Mouse (Mus musculus) stomach, embryonic 16.5 days (tissue): ENCODE measurements around the gene Itpr3. TPM values are rescaled to one million over a fixed set of nuclear protein-coding genes. Genes with fewer than 3 reads are reported as not detected.
A peak's percentile ranks its signal among the peaks of the same experiment; 100 is the strongest.

Experiments
- ATAC-seq: fragments of 200-750 bp; cut with Nextera tagmentation; 2 replicates; pipeline ENCODE4 v1.8.0; 2017; ENCODE audit warnings: moderate number of reproducible peaks, moderate TSS enrichment; ENCODE audit not compliant: insufficient read depth, low FRiP score
- H3K27ac ChIP-seq: fragments of 300-500 bp; sonication (generic); 2 replicates; pipeline ENCODE4 v1.5.1; 2014; ENCODE audit warnings: low read length
- H3K27me3 ChIP-seq: fragments of 300-500 bp; sonication (generic); 2 replicates; pipeline ENCODE4 v1.6.1; 2014; ENCODE audit warnings: low read length, control low read depth, mixed read lengths; ENCODE audit not compliant: control insufficient read depth, insufficient read depth
- H3K36me3 ChIP-seq: fragments of 300-500 bp; sonication (generic); 2 replicates; pipeline ENCODE4 v1.6.1; 2014; ENCODE audit warnings: low read length; ENCODE audit not compliant: control insufficient read depth, insufficient read depth
- H3K4me1 ChIP-seq: fragments of 300-500 bp; sonication (generic); 2 replicates; pipeline ENCODE4 v1.6.1; 2014; ENCODE audit warnings: low read length, control low read depth, mixed read lengths; ENCODE audit not compliant: control insufficient read depth, insufficient read depth
- H3K4me2 ChIP-seq: fragments of 300-500 bp; sonication (generic); 2 replicates; pipeline ENCODE4 v1.6.1; 2014; ENCODE audit warnings: low read depth, low read length, mixed read lengths
- H3K4me3 ChIP-seq: fragments of 300-500 bp; sonication (generic); replicated peaks from 2 replicates; pipeline ENCODE4 v1.5.1; 2014; ENCODE audit warnings: mild to moderate bottlenecking, low read length
- H3K9ac ChIP-seq: fragments of 300-500 bp; sonication (generic); 2 replicates; pipeline ENCODE4 v1.6.1; 2014; ENCODE audit warnings: low read length
- H3K9me3 ChIP-seq: fragments of 300-500 bp; sonication (generic); replicated peaks from 2 replicates; pipeline ENCODE4 v1.6.1; 2016; ENCODE audit warnings: low read length, control low read depth; ENCODE audit not compliant: control insufficient read depth
- WGBS: fragments of 180-500 bp; shearing (Covaris S2); extraction: QIAGEN DNeasy Blood & Tissue Kit; methylation state at CpG from one replicate; pipeline ENCODE4 v1.1.7; 2014; 5-methylcytosine and 5-hydroxymethylcytosine counted together
- polyA plus RNA-seq: library from polyadenylated mRNA; unstranded; fragments of >200 nt; fragmentation: Nextera tagmentation; extraction: Ambion mirVana; gene quantifications from 2 replicates; pipeline ENCODE4 v1.2.1, GENCODE M21; 2015

The Itpr3 gene
- polyA plus RNA-seq, 1 experiment from 2014 or later, result 15.0 TPM

GRCm38 (mm10) chr17:27021736-27022135, 35.4 kb upstream of the Itpr3 start:
- Histone ChIP-seq H3K4me3 (no peak overlapping the region), H3K36me3 (peaks cover 8% of the 10 kb centered on the region), H3K9ac (no peak overlapping the region), H3K27ac (no peak overlapping the region), H3K4me1 (peaks cover 3% of the 10 kb centered on the region; the same call in 1 of the 2 replicates), H3K9me3 (no peaks in the 10 kb centered on the region), H3K27me3 (no peaks in the 10 kb centered on the region), H3K4me2 (no peak overlapping the region)
- no peak for ATAC-seq
- 92% methylated on average over 9 of the region's 9 CpGs for WGBS

GRCm38 (mm10) chr17:27023342-27023741, 33.8 kb upstream of the Itpr3 start:
- no peak overlapping the region for H3K9ac ChIP-seq
- 90% methylated on average over 4 of the region's 4 CpGs for WGBS
- peaks cover 8% of the 10 kb centered on the region for H3K36me3 ChIP-seq
- H3K27me3 ChIP-seq, result no peaks in the 10 kb centered on the region
- H3K4me1 ChIP-seq, result peaks cover 9% of the 10 kb centered on the region
- H3K27ac ChIP-seq, result no peak overlapping the region
- H3K4me3 ChIP-seq, result no peak overlapping the region
- H3K9me3 ChIP-seq, result no peaks in the 10 kb centered on the region
- no peak overlapping the region for H3K4me2 ChIP-seq
- no peak for ATAC-seq

GRCm38 (mm10) chr17:27025326-27025902, 31.7 kb upstream of the Itpr3 start:
- no peaks in the 10 kb centered on the region for H3K27me3 ChIP-seq
- no peak overlapping the region for H3K4me3 ChIP-seq
- WGBS, result 89% methylated on average over 17 of the region's 17 CpGs
- H3K9ac ChIP-seq, result no peak overlapping the region
- no peaks in the 10 kb centered on the region for H3K9me3 ChIP-seq
- H3K27ac ChIP-seq, result no peak overlapping the region; the same call in 1 of the 2 replicates
- no peak for ATAC-seq
- H3K4me2 ChIP-seq, result no peak overlapping the region
- H3K36me3 ChIP-seq, result peaks cover 8% of the 10 kb centered on the region
- H3K4me1 ChIP-seq, result peaks cover 11% of the 10 kb centered on the region

- Histone ChIP-seq H3K4me1 (peaks cover 11% of the 10 kb centered on the region), H3K27me3 (no peaks in the 10 kb centered on the region), H3K4me2 (no peak overlapping the region), H3K9me3 (no peaks in the 10 kb centered on the region), H3K27ac (no peak overlapping the region), H3K9ac (no peak overlapping the region), H3K36me3 (peaks cover 8% of the 10 kb centered on the region), H3K4me3 (no peak overlapping the region)
- WGBS, result 90% methylated on average over 3 of the region's 3 CpGs
- ATAC-seq, result no peak
These were observed 31.2 kb upstream of the Itpr3 start for GRCm38 (mm10) chr17:27025951-27026350.

- no peaks in the 10 kb centered on the region for H3K9me3 ChIP-seq
- H3K4me3 ChIP-seq, result peak overlapping the region; percentile 88
- peaks cover 11% of the 10 kb centered on the region for H3K4me1 ChIP-seq
- peak overlapping the region; percentile 82 for H3K27ac ChIP-seq
- peak overlapping the region; percentile 82 for H3K4me2 ChIP-seq
- ATAC-seq, result peak; percentile 35; the same call in 1 of the 2 replicates
- H3K27me3 ChIP-seq, result no peaks in the 10 kb centered on the region
- WGBS, result 17% methylated on average over 12 of the region's 12 CpGs
- peak overlapping the region; percentile 99 for H3K9ac ChIP-seq
- peaks cover under 1% of the 10 kb centered on the region for H3K36me3 ChIP-seq
These were observed 29.4 kb upstream of the Itpr3 start for GRCm38 (mm10) chr17:27027460-27028283.

GRCm38 (mm10) chr17:27028284-27028795, 28.8 kb upstream of the Itpr3 start:
- Histone ChIP-seq H3K36me3 (no peaks in the 10 kb centered on the region; the same call in 1 of the 2 replicates), H3K9me3 (no peaks in the 10 kb centered on the region), H3K27me3 (no peaks in the 10 kb centered on the region), H3K27ac (peak overlapping the region; percentile 82), H3K9ac (peak overlapping the region; percentile 99), H3K4me3 (peak overlapping the region; percentile 88), H3K4me1 (peaks cover 15% of the 10 kb centered on the region), H3K4me2 (peak overlapping the region; percentile 82)
- 0% methylated on average over 19 of the region's 19 CpGs for WGBS
- ATAC-seq, result peak; percentile 80

GRCm38 (mm10) chr17:27028909-27029308, 28.2 kb upstream of the Itpr3 start, which contains the start of gene Bak1:
TSS of gene Bak1 (minus strand) at chr17:27029009.
- H3K4me1 ChIP-seq, result peaks cover 15% of the 10 kb centered on the region
- peak within 1 kb of the TSS; percentile 82 for H3K27ac ChIP-seq
- no peaks in the 10 kb centered on the region; the same call in 1 of the 2 replicates for H3K36me3 ChIP-seq
- peak within 1 kb of the TSS; percentile 82 for H3K4me2 ChIP-seq
- WGBS, result 63% methylated on average over 2 of the region's 4 CpGs
- no peak for ATAC-seq
- H3K27me3 ChIP-seq, result no peaks in the 10 kb centered on the region
- H3K4me3 ChIP-seq, result peak within 1 kb of the TSS; percentile 88
- H3K9ac ChIP-seq, result peak within 1 kb of the TSS; percentile 99
- H3K9me3 ChIP-seq, result no peaks in the 10 kb centered on the region

- no peak for ATAC-seq
- Histone ChIP-seq H3K36me3 (no peaks in the 10 kb centered on the region; the same call in 1 of the 2 replicates), H3K9ac (no peak overlapping the region), H3K27ac (no peak overlapping the region), H3K27me3 (no peaks in the 10 kb centered on the region), H3K4me3 (no peak overlapping the region), H3K4me2 (no peak overlapping the region), H3K4me1 (peaks cover 15% of the 10 kb centered on the region), H3K9me3 (no peaks in the 10 kb centered on the region)
- 87% methylated on average over 14 of the region's 14 CpGs for WGBS
These were observed 27.7 kb upstream of the Itpr3 start for GRCm38 (mm10) chr17:27029431-27029830.

GRCm38 (mm10) chr17:27030896-27031295, 26.2 kb upstream of the Itpr3 start:
- Histone ChIP-seq H3K4me3 (no peak overlapping the region), H3K36me3 (no peaks in the 10 kb centered on the region)
- no peak for ATAC-seq

More at GRCm38 (mm10) chr17:27030896-27031295, 26.2 kb upstream of the Itpr3 start:
- Histone ChIP-seq H3K4me1 (peaks cover 15% of the 10 kb centered on the region), H3K27me3 (no peaks in the 10 kb centered on the region), H3K4me2 (no peak overlapping the region), H3K27ac (no peak overlapping the region), H3K9me3 (no peaks in the 10 kb centered on the region), H3K9ac (no peak overlapping the region)
- 98% methylated on average over 4 of the region's 4 CpGs for WGBS
